Mouse (Mus musculus) left cerebral cortex, adult 9 months (tissue): ENCODE results near the gene Cadm4.
"Not testable (repeated sequence)": the region's sequence is repeated elsewhere in the genome, so short reads cannot be mapped to it uniquely, and the experiment has no call there.

Source experiments
- DNase-seq, 2 experiments: peaks; one replicate each; pipeline ENCODE4 v3.0.0; 2022; ENCODE audit warnings: low spot score in 2 of 2

The Cadm4 gene

DNA sequence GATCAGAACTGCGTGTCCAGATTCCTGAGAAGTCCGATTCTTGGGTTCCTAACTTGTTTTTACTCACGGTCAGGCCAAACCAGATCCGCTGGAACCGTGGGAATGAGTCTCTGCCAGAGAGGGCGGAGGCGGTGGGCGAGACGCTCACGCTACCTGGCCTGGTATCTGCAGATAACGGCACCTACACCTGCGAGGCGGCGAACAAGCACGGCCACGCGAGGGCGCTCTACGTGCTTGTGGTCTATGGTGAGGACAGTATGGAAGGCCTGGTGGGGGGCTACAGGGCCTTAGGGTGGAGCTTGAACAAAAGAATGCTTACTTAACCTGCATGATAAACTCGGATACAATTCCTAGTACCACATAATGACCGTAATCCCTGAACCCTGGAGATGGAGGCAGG lies 19.7 kb downstream of the Cadm4 start:
- no peak for DNase-seq

DNA sequence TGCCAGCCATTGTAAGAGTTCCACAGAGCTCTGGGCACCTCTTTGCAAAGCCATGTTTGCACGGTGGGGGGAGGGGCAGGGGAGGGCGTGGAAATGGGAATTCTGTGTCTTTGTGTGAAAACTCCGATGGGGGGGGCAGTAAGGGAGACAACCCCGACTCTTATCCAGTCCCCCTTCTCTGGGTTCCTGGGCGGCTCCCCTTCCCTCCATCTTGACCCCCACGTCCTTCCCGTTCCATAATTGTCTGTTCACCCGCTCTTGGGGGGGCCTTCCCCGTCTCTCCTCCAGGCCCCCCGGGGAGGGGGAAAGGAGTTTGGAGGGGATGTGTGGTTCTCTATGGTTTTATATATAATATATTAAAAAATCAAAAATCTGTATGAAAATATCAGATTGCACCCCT lies 22.2 kb downstream of the Cadm4 start:
- no peak for DNase-seq

DNA sequence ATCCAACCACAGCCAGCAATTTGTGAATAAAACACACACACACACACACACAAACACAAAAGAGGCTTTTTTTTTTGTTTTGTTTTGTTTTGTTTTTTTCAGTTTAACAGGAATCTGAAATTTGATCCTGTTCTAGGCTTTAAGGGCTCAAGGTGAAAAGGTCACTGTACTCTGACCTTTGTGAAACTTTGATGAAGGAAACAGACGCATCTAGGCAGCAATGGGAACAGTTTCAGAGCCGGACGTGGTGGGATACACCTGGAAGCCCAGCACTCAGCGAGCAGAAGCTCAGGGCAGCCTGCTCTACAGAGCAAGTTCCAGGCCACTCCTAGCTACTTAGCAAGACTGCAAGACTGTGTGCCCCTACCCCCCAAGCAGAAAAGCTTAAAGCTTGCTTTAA lies 23.0 kb downstream of the Cadm4 start:
- DNase-seq: no peak

DNA sequence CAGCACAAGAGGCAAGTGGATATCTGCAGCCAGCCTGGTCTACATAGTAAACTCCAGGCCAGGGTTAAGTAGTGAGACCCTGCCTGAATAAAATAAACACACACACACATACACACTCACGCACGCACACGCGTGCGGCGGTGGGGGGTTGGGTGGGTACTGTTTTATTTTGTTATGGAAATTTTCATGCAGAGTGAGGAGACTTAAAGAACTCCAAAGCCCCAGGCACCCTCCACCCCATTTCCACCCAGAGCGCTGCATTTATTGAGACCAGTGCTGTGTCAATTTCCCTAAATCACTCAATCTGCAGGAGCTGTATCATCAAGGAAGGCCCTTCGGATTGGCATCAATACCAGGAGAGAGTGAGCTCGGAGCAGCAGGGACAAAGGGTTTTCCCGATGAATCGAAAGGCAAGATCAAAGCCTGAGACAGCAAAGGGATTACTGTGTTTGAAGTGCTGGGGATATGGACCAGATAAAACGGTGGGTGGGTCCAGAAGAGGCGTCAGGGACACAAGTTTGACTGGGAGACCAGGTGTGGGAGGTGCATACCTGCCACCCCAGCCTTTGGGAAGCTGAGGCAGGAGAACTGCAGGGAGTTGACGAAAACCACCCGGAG lies 23.7 kb downstream of the Cadm4 start:
- no peak for DNase-seq

DNA sequence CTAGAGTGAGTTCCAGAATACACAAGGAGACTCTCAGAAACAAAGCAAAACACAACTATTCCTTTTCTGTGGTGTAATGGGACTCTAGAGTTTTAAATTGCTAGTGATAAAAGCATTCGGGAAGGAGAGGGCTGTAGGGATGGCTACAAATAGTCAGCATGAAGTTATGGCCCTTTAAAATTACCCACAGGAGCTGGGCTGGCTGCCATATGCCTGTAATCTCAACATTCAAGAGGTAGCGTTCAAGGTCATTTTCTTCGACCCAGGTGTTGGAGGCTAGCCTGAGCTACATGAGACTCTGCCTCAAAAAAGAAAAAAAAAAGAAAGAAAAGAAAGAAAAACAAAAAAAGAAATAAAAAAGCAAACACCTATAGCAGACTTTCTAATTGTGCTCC lies 24.2 kb downstream of the Cadm4 start:
- DNase-seq: no peak

DNA sequence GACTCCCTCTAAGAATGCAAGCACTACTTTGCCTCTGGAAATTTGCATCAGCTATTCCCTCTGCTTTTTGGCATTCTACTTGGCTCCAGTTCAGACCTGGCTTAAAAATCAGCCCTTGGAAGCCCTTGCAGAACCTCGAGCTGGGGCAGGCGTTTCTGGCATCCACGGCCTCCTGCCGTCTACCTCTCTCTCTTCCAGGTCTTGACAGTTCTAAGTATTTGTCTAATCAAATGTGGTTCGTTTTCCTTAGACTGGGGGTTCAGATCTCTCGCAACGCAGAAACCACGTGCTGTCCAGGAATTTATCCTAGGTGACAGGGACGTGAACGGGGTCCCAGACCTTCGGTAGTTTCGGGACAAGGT lies 24.6 kb downstream of the Cadm4 start:
- peak in 1 of 2 experiments; percentile 72 for DNase-seq

DNA sequence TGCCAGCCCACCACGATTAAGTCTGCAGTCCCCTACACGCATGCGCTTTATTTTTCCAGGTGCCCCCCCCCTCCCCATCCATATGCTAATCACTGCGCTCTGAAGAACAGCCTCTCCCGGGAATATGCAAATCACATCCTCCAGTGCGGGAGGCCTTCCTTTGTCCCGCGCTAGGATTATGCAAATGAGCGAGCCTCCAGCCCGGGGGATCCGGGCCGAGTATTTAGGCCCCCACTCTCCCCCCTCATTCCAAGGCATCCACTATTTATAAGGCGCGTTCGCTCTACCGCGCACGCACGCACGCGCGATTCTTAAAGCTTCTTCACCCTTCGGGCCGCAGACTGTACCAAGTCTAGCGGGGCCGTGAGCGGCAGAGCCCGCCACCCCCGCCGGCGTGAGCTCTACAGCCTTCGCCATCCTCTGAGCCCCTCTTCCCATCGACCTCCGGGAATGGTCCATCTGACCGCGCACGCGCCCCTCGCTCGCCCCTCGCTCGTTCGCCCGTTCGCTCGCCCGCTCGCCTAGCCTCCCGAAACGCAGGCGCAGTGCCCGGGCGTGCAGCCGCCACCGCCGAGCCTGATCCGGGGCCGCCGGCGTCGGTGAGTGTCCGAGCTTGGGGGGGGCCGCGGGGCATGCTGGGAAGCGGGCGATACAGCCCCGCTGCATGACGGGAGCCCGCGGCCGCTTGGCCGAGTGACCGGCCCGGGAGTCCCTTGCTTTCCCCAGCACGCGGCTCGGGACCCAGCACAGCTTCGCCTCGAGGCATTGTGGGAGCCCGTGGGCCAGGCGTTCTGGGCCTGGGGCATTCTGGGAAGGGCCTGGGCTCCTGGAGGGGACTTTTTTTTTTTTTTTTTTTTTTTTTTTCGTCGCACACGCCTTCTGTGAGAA lies 25.3 kb downstream of the Cadm4 start, which contains the start of gene Zfp428:
Gene Zfp428, plus strand, starts transcription at position 169 of the 888 bp plus-strand sequence.
- peak in 1 of 2 experiments; percentile 81 for DNase-seq

DNA sequence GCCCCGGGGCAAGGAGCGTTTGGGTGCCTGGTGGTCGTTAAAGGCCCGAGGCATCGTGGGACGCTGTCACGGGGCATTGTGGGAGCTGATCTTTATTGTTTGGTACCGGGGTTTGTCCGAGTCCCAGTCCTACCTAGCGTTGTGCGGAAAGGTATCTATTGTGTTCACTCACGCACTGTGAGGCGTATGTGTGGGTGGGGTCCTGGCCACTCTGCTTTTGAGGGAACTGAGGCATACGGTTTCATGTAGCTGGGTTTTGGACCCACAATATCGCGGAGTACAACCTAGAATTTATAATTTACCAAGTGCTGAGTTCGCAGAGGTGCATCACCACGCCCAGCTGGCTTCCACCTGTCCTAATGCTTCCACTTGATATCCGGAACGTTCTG lies 25.9 kb downstream of the Cadm4 start:
- no peak for DNase-seq

DNA sequence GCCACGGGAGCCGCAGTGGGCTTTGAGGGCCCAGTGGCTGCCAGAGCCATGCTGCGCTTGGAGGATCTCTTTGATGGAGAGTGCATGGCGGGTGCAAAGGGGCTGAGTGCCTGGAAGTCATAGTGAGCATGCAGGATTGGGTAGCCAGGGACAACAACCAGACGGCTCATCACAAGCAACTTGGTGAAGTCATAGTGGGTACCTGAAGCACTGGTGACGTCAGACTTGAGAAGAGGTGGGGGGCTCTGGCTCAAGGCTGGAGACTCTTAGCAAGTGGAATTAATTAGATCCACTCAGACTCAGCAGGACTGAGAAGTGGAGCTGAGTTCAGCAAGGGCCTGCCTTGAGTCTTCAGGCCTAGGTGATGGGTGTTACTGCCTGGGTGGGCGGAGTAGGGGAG lies 30.5 kb downstream of the Cadm4 start, which contains the start of gene AC161166.1:
Gene AC161166.1, minus strand, starts transcription at position 101 of the 400 bp plus-strand sequence.
- DNase-seq: no peak

DNA sequence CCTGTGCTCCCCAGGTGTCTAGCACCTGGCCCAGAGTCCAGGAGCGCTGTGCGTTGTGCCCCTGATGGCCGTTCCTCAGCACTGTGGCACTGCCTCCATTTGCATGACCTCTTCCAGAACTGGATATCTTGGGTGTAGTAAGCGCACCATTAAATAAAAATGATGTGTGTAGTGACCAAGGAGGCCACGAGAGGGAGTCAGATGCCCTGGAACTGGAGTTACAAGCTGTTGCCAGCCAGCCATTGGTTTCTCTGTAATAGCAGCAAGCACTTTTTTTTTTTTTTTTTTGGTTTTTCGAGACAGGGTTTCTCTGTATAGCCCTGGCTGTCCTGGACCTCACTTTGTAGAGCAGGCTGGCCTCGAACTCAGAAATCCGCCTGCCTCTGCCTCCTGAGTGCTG lies 34.5 kb downstream of the Cadm4 start:
- DNase-seq: peak in 1 of 2 experiments; percentile 72

DNA sequence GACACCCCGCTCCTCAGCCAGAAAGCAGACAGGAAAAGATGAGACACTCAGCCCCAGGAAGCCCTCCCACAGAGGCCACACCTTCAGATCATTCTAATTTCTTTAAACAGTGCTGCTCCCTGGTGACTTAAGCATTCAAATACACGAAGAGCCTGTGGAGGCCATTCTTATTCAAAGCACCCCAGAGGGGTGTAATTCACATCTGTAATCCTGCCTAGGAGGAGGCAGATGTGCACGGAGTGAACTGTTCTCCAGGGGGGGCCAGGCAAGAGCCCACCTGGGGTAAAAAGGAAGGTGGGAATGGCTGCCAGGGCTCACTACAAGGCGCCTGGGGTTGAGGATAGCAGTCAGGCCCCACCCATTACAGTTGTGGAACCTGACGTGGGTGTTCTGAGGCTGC lies 35.3 kb downstream of the Cadm4 start:
- no peak for DNase-seq

DNA sequence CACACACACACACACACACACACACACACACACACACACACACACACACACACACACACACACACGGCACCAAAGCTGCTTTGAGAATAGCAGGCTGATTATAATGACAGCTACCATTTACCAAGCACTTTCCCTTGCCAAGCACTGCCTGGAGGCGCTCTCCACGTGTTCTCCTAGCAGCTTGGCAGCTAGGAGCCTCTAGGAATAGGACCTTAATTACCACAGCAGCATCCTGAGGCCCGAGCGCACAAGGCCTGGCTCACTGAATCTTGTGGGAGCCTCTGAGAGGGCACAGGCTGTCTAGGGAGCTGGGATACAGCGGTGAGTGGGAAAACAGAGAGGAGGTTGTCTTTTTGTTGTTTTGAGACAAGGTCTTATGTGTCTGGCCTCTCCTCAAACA lies 35.8 kb downstream of the Cadm4 start:
- DNase-seq: peak in 1 of 2 experiments; percentile 69

DNA sequence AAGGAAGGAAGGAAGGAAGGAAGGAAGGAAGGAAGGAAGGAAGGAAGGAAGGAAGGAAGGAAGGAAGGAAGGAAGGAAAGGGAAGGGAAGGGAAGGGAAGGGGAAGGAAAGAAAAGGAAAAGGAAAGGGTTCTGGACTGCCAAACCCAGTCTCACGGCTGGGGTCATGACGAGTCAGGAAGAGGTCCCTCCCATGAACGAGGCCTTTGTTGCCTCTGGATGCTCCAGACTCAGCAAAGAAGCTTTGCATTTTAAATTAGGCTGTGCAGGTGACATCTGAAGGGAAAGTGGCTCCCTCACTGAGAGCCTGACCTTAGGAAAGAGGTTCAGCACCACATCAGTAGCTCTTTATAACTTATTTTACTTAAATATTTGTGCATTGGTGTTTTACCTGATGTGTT lies 37.3 kb downstream of the Cadm4 start:
- no peak for DNase-seq

DNA sequence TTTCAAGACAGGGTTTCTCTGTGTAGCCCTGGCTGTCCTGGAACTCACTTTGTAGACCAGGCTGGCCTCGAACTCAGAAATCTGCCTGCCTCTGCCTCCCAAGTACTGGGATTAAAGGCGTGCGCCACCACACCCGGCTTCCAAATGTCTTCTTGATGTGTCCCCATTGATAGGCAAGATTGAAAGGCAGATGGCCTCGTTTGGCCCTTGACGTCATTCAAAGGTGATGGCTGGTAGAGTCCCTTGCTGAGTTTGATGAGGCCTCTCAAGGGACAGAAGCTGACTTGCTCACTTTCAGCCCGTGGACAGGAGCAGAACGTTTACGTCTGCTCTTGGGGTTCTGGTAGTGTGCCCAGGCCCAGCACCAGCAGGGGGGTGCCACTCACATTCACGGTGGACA lies 38.2 kb downstream of the Cadm4 start:
- DNase-seq: not testable (repeated sequence)

DNA sequence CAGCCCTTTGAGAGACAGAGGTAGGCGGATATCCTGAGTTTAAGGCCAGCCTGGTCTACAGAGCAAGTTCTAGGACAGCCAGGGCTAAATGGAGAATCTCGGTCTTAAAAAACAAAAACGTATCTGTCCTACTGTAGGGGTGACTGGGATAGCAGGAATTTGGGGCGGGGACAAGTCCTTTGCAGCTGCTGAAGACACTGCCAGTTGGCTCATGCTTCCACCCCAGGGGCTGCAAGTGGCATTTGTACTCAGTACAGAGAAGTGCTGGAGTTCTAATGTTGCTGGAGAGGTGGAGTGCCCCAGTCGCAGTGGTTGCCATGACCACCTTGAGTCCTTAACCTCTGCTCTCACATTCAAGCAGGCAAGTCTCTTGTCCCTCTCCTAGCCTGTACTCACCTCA lies 41.0 kb downstream of the Cadm4 start:
- no peak for DNase-seq

DNA sequence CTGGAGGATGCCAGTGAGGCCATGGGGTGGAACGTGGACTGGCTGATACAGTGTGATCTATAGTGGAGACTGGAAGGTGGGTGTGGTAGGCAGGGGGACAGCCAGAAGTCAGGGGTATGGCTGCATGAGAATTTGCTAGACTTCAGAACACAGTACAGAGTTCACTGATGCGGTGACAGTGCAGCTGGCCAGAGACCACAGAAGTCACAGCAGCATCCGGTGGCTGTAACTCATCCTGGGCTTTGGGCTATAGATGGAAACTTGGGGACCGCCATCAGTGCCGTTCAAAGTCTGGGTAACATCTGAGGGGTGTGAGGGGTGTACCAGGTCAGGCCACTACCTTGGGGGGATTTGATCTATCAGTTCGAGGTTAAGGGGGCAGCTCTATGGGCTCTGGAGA lies 41.9 kb downstream of the Cadm4 start:
- DNase-seq: no peak

DNA sequence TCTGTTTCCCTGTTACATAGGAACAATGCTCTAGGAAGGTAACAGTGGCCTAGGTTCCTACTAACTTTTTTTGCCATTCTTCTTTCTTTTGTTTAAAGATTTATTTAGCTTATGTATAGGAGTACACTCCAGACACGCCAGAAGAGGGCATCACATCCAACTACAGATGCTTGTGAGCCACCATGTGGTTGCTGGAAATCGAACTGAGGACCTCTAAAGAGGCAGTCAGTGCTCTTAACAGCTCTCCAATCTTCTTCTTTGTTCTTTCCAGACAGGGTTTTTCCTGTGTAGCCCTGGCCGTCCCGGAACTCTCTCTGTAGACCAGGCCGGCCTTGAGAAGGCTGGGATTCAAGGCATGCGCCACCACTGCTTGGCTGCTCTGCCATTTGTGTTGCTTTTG lies 43.2 kb downstream of the Cadm4 start:
- DNase-seq: no peak

DNA sequence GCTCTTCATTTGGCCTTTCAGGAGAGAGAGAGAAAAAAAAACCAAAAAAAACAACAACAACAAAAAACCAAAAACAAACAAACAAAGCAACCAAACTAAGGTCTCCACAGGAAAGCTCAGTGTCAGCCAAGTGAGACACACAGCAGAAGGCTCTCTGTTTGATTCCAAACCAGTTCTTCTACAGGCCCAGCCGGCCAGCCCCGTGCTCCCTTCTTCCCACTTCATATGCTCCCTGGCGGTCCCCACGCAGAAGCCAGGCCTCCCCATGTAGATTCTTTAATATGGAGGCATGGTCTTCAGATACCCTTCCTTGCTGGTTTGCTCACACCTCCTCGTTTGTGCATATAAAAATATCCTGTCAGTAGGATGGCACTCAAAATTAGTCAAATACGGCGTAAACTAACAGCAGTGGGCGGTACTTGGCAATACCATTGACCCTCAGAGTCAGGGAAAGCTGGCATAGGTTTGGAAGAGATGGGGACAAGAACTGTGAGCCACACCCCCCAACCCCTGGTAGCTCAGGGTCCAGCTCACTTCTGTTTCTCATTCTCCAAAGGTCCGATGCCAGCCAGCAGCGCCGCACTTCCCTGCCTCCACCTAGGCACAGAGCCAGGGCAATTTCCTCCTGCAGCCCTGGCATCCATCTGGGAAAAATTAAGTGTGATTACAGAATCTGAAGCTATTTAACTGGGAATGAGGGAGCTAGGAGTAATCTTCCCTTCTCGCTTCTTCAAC lies 44.0 kb downstream of the Cadm4 start:
- no peak for DNase-seq

DNA sequence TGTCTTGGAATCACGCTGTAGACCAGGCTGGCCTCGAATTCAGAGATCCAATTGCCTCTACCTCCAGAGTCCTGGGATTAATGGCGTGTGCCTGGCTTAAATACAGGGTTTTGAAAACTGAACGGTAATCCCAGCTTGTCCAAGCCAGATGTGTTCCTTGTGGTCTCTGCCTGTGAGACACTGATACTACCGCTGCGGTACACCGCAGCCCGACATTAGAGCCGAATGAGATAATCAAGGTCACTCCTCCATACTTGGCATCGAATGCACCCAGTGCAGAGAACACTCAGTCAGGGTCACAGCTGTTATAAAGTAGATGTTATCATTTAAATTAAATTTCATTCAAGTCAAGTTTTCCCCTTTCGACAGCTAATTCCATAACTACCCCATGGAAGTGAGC lies 47.0 kb downstream of the Cadm4 start:
- no peak for DNase-seq

DNA sequence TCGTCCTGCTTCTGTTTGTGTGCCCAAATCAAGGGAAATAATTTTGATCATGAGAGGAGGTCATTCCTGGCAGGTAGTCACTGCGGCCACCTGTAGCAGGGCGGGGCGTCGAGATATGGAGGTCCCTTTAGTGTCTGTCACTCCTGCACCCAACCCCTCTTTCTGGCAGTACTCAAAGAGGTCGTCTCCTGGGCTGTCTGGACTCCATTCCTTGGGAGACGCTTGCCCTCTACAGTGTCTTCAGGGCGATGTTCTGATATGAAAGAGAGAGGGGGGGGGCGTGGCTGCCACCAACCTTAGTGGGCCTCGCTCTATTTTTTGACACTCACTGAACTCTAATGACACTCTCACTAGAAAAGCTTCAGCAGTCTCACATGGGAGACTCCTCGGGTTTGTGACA lies 47.8 kb downstream of the Cadm4 start:
- DNase-seq: no peak

DNA sequence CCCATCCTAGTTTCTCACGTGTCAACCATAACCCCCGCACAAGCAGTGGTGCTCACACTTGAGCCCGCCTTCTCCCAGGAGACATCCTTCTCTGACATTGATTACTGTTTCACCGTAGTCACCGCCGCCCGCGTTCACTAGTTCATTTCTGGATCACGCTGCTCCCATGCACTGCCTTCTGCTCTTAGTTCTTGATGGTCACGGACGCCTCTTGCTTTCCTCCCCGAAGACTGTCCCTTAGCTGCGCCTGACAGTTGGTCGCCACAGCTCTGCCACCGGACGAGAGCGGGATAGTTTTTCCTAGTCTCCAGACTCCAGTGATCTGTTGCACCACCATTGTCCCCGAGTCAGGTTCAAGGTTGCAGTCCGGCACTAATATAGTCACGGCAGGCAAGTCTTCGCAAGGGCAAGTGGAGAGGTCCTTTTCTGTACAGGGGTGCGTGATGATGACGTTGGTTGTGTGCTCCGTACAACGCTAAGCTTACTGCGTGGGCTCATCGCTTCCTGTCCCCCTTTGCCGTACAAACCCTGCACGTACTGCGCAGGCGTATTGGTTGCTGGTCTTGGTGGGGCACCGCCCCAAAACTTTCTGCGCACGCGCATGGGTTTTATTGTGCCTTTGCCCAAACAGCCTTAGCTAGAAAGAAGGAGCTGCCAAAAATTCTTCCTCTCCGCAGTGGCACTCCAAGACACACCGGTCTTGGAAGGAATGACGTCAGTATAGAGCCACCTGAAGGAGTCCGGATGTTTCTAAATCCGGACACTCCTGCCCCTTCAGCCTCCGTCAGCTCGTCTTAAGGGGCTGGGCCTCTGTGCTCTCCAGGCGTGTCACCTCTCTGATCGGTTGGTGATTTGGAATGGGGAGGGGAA lies 48.5 kb downstream of the Cadm4 start, which contains the start of gene Irgq:
Gene Irgq, plus strand, starts transcription at position 628 of the 870 bp plus-strand sequence.
- peak; percentile 99 for DNase-seq
